Mouse (Mus musculus): Measurements from ENCODE around the gene Cacng7. TPM values are rescaled to one million over a fixed set of nuclear protein-coding genes. Genes with fewer than 3 reads are reported as not detected.
A peak's percentile ranks its signal among the peaks of the same experiment; 100 is the strongest.

The Cacng7 gene
- total and polyA plus RNA-seq, 2 experiments from 2014 or later, result 0.15 to 4.0 TPM

GRCm38 (mm10) chr7:3300891-3301627, 31.7 kb upstream of the Cacng7 start:
- H3K4me3 ChIP-seq (ENCODE audit: low read depth, low read length), result no peak overlapping the region
- no peak overlapping the region; the same call in 1 of the 2 replicates for H3K27ac ChIP-seq (ENCODE audit: low read depth)
- peaks cover 18% of the 10 kb centered on the region for H3K27me3 ChIP-seq (ENCODE audit: control insufficient read depth, insufficient read depth, low read length)
- H3K9ac ChIP-seq (replicated peaks; ENCODE audit: low read depth, low read length), result no peak overlapping the region
- H3K4me2 ChIP-seq (ENCODE audit: low read depth, low read length), result no peak overlapping the region
- DNase-seq (ENCODE audit: low spot score) (no peak), ATAC-seq (ENCODE audit: insufficient read depth, low read depth) (no peak)
- H3K4me1 ChIP-seq (ENCODE audit: control insufficient read depth, insufficient read depth), result peaks cover 24% of the 10 kb centered on the region
- TF ChIP-seq CTCF (IDR thresholded peaks at IDR 0.05; ENCODE audit: low read depth), result no peak
- TF ChIP-seq EP300 (IDR thresholded peaks at IDR 0.05; ENCODE audit: low read depth), result no peak
- WGBS, result 45% methylated on average over 8 of the region's 8 CpGs
- peaks cover 39% of the 10 kb centered on the region for H3K36me3 ChIP-seq (replicated peaks; ENCODE audit: control insufficient read depth, insufficient read depth, low read length)
- no peaks in the 10 kb centered on the region for H3K9me3 ChIP-seq (replicated peaks; ENCODE audit: control insufficient read depth, low read length)

GRCm38 (mm10) chr7:3301628-3302555, 30.9 kb upstream of the Cacng7 start:
- 3% methylated on average over 33 of the region's 33 CpGs for WGBS

GRCm38 (mm10) chr7:3302556-3303275, 30.0 kb upstream of the Cacng7 start:
- H3K9ac ChIP-seq (replicated peaks; ENCODE audit: low read depth, low read length), result peak overlapping the region; percentile 52
- peak overlapping the region; percentile 43 for H3K4me3 ChIP-seq (ENCODE audit: low read depth, low read length)
- peaks cover 12% of the 10 kb centered on the region for H3K4me1 ChIP-seq (ENCODE audit: control insufficient read depth, insufficient read depth)
- TF ChIP-seq CTCF (IDR thresholded peaks at IDR 0.05; ENCODE audit: low read depth), result peak; percentile 68
- TF ChIP-seq EP300 (IDR thresholded peaks at IDR 0.05; ENCODE audit: low read depth), result no peak
- H3K27me3 ChIP-seq (ENCODE audit: control insufficient read depth, insufficient read depth, low read length), result peaks cover 18% of the 10 kb centered on the region
- 3% methylated on average over 16 of the region's 16 CpGs for WGBS
- DNase-seq (ENCODE audit: low spot score), result peak; percentile 84
- H3K4me2 ChIP-seq (ENCODE audit: low read depth, low read length), result peak overlapping the region; percentile 75
- peaks cover 22% of the 10 kb centered on the region for H3K36me3 ChIP-seq (replicated peaks; ENCODE audit: control insufficient read depth, insufficient read depth, low read length)
- H3K9me3 ChIP-seq (replicated peaks; ENCODE audit: control insufficient read depth, low read length), result no peaks in the 10 kb centered on the region
- peak; percentile 46 for ATAC-seq (ENCODE audit: insufficient read depth, low read depth)
- peak overlapping the region; percentile 74 for H3K27ac ChIP-seq (ENCODE audit: low read depth)

More at GRCm38 (mm10) chr7:3301628-3302555, 30.9 kb upstream of the Cacng7 start:
- H3K27ac ChIP-seq (ENCODE audit: low read depth), result peak overlapping the region; percentile 74
- TF ChIP-seq CTCF (IDR thresholded peaks at IDR 0.05; ENCODE audit: low read depth), result no peak; the same call in 1 of the 2 replicates
- no peak for TF ChIP-seq EP300 (IDR thresholded peaks at IDR 0.05; ENCODE audit: low read depth)
- H3K9ac ChIP-seq (replicated peaks; ENCODE audit: low read depth, low read length), result peak overlapping the region; percentile 52
- DNase-seq (ENCODE audit: low spot score) (peak; percentile 80), ATAC-seq (ENCODE audit: insufficient read depth, low read depth) (peak; percentile 73)
- H3K4me2 ChIP-seq (ENCODE audit: low read depth, low read length), result peak overlapping the region; percentile 75
- H3K4me1 ChIP-seq (ENCODE audit: control insufficient read depth, insufficient read depth), result peaks cover 16% of the 10 kb centered on the region
- peaks cover 30% of the 10 kb centered on the region for H3K36me3 ChIP-seq (replicated peaks; ENCODE audit: control insufficient read depth, insufficient read depth, low read length)
- no peaks in the 10 kb centered on the region for H3K9me3 ChIP-seq (replicated peaks; ENCODE audit: control insufficient read depth, low read length)
- peak overlapping the region; percentile 43 for H3K4me3 ChIP-seq (ENCODE audit: low read depth, low read length)
- H3K27me3 ChIP-seq (ENCODE audit: control insufficient read depth, insufficient read depth, low read length), result peaks cover 18% of the 10 kb centered on the region

- ATAC-seq (ENCODE audit: insufficient read depth, low read depth) (peak; percentile 10; the same call in 1 of the 2 replicates), DNase-seq (ENCODE audit: low spot score) (no peak)
- H3K9me3 ChIP-seq (replicated peaks; ENCODE audit: control insufficient read depth, low read length), result no peaks in the 10 kb centered on the region
- H3K4me1 ChIP-seq (ENCODE audit: control insufficient read depth, insufficient read depth), result peaks cover 6% of the 10 kb centered on the region
- peak overlapping the region; percentile 75 for H3K4me2 ChIP-seq (ENCODE audit: low read depth, low read length)
- TF ChIP-seq CTCF (IDR thresholded peaks at IDR 0.05; ENCODE audit: low read depth) (no peak), EP300 (IDR thresholded peaks at IDR 0.05; ENCODE audit: low read depth) (no peak)
- no peak overlapping the region for H3K27ac ChIP-seq (ENCODE audit: low read depth)
- H3K4me3 ChIP-seq (ENCODE audit: low read depth, low read length), result peak overlapping the region; percentile 43
- under 1% methylated on average over 24 of the region's 29 CpGs for WGBS
- H3K27me3 ChIP-seq (ENCODE audit: control insufficient read depth, insufficient read depth, low read length), result peaks cover 18% of the 10 kb centered on the region
- H3K9ac ChIP-seq (replicated peaks; ENCODE audit: low read depth, low read length), result peak overlapping the region; percentile 52; the same call in 1 of the 2 replicates
- peaks cover 16% of the 10 kb centered on the region for H3K36me3 ChIP-seq (replicated peaks; ENCODE audit: control insufficient read depth, insufficient read depth, low read length)
Measured at GRCm38 (mm10) chr7:3303276-3303781, 29.4 kb upstream of the Cacng7 start.
